Mouse (Mus musculus) mouse embryonic stem cell (cell line): Measurements from ENCODE around the gene Alkbh7.

Experiments used
- in situ Hi-C, 2 experiments: fragments of 300-500 bp; cut with MboI; formaldehyde crosslinking; loops; 1 replicate in 1 of 2; 3 replicates in 1 of 2; pipeline ENCODE4 v1.14.3; 2019 to 2020; ENCODE audit warnings: low sequenced_read_pairs in 2 of 2, low pct_unique_long_range_greater_than_20kb in 1 of 2, mixed read lengths in 1 of 2; ENCODE audit not compliant: unreplicated experiment in 1 of 2

The Alkbh7 gene

GRCm38 (mm10) chr17:56997029-56997667 is at the start of gene Alkbh7:
Alkbh7 (plus strand) TSS chr17:56997339.
- in situ Hi-C loops, result no loop called here

GRCm38 (mm10) chr17:56950915-56951314 is 46.2 kb upstream of the Alkbh7 start:
- in situ Hi-C loops, result no loop called here

DNA sequence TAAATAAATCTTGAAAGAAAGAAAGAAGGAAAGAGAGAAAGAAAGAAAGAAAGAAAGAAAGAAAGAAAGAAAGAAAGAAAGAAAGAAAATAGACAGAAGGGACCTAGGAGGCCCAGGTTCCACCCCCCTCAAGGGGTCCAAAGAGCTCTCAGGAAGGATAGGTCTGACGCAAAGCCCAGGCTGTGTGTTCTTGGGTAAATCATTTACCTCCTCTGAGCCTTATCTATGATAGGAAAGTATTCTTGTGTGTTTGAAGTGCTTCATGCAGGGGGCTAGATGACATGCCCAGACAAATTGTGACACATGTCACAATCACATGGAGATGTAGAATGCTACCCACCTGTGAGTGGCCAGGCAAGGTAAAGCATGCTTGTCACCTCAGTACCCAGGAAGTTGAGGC is 44.5 kb upstream of the Alkbh7 start:
- in situ Hi-C loops, result no loop called here

DNA sequence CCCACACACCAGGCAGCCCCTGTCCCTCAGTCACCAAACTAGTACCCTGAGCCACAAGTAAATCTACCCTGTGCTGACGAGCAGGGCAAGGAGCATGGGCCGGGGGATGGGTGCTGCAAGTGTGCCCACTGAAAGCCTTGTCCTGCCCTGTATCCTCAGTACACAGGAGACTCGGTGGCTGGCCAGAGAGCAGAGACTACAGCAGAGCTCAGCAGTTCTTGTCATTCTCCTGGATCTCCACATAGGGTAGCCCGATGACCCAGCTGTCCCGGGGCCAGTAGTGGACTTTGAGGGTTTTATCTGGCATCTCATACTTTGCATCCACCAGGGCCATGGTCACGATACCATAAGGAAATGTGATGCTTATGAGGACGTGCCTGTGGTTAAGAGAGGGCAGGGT is 42.3 kb upstream of the Alkbh7 start:
- in situ Hi-C loops, result no loop called here

DNA sequence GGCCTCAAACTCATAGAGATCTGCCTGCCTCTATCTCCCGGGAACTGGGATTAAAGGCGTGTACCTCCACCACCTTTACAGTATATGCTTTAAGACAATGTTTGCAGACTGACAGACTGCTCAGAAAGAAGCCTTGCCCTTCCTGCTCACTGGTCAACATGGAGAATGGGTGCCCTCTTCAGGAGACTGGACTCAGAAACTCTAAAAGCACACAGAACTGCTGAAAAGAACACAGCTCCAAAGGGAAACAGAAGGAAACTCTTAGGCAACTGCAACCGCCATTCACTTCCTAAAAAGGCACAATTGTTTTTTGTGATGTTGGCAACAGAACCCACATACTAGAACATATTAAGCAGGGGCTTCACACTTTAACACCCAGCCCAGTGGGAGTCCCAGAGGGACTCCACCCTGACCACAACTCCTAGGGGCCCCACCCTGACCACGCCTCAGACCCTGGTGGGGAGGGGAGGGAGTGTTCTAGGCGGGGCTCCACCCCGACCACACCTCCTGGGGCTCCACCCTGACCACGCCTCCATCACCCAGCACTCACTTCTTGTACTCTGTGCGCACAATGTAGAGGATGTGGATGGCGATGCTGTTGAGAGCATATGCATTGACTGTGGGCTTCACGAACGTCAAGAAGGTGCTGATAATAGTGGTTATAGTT is 39.2 kb upstream of the Alkbh7 start:
- in situ Hi-C loops, result no loop called here

GRCm38 (mm10) chr17:56958667-56959066 is 38.5 kb upstream of the Alkbh7 start:
- in situ Hi-C loops, result no loop called here

GRCm38 (mm10) chr17:56961880-56962279 is 35.3 kb upstream of the Alkbh7 start:
- in situ Hi-C loops, result no loop called here

- in situ Hi-C loops, result no loop called here
Observed at GRCm38 (mm10) chr17:56962642-56963405, 34.3 kb upstream of the Alkbh7 start.

GRCm38 (mm10) chr17:56963646-56964045 is 33.5 kb upstream of the Alkbh7 start:
- in situ Hi-C loops, result no loop called here

DNA sequence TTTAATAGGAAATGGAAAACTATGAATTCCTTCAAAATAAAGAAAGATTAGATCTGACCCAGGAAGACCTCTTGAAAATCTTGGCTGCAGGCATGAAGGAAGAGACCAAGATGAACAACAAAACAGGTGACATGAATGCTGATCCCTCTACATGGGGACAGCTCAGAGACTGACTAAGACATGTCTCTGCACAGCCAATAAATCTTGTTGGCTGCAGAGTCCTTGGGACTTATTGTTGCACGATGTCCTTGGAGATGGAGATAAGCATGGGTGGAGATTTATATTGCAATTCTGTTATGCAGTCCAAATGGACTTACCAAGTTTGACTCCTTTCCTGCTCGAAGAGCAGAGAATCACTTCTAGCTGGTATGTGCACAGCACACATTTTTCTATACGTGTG is 27.8 kb upstream of the Alkbh7 start:
- in situ Hi-C loops, result no loop called here

DNA sequence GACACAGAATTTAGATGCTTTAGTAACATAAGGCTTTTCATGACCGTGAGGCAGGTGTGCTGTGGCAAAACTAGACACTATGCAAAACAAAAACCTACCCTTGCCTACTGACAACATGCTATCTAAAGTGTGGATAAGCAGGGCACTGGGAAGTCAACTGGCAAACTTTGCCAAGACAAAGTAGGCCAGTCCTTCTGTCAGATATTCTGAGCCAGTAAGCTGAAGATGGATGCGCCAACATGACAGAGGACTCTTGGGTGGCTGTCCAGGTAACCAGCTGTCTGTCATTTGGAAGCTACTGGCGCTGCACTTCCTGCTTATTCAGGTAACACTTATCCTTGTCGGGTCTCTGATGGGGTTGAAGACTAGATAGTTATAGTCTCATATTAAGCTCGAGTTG is 27.1 kb upstream of the Alkbh7 start:
- in situ Hi-C loops, result no loop called here

GRCm38 (mm10) chr17:56973956-56974707 is 23.0 kb upstream of the Alkbh7 start:
- in situ Hi-C loops, result no loop called here

GRCm38 (mm10) chr17:56974708-56975240 is 22.4 kb upstream of the Alkbh7 start:
- in situ Hi-C loops, result no loop called here

DNA sequence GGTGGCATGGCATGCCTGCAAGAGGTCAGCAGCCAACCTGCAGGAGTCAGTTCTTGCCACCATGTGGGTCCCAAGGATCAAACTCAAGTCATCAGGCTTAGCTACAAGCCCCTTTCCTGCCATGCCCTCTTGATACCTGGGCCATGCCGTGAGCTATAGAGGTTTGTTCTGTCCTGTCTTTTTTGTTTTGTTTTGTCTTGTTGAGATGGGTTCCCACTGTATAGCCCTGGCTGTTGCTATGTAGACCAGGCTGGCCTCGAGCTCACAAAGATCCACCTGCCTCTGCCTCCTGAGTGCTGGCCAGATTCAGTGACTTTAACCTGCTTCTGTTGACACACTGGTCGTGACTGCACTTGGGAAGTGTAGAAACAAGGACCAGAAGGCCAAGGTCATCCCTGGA is 21.7 kb upstream of the Alkbh7 start:
- in situ Hi-C loops, result no loop called here

DNA sequence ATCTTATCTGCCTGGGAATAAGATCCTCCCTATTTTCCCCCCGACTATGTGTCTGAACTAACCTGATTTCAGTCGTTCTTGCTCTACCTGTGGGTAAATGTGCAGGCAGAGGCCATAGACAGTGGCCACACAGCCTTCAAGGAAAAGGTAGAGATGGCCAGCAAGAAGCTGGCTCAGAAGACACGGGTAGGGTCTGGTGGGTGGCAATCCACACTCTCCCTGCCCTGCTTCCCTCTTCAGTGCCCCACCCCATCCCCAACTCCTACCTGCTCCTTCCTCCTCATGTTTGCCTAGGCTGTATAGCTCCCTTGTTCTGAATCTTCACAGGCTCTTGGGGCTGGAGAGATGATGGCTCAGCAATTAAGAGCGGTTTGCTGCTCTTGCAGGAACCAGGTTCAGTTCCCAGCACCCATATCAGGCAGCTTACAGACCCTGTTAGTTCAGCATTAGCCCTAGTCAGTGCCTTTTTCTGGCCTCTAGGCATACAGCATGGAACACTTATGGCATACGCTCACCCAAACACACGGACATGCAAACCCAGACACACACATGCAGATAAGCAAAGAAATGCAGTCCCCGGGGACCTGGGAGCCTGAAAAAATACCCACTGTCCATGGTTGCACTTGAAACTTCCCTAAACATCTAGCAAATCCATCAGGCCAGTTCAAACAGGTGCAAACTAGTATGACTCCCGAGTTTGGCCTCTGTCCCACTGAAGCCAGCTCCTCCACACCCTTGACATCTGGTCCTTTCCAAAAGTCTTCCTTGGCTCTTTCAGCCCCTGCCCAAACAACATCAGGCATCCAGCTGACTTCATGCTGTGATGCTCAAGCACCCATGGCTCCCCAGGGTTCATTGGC is 20.4 kb upstream of the Alkbh7 start:
- in situ Hi-C loops, result no loop called here

DNA sequence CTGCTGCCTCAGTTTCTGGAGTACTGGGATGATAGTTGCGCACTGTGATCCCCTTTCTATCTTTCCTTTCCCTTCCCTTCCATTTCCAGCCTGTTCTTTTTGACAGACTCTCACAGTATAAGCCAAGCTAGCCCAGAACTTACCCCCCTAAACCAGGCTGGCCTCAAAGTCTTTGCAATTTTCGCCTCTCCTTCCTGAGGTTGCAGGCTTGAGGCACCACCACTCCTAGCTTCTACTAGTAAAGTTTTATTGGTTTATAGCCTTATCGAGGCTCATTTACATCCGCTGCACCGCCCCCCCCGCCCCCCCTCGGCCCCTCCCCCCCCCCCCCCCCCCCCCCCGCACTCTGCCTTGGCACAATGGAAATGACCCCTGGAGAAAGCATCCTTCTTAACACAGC is 17.6 kb upstream of the Alkbh7 start:
- in situ Hi-C loops, result no loop called here

DNA sequence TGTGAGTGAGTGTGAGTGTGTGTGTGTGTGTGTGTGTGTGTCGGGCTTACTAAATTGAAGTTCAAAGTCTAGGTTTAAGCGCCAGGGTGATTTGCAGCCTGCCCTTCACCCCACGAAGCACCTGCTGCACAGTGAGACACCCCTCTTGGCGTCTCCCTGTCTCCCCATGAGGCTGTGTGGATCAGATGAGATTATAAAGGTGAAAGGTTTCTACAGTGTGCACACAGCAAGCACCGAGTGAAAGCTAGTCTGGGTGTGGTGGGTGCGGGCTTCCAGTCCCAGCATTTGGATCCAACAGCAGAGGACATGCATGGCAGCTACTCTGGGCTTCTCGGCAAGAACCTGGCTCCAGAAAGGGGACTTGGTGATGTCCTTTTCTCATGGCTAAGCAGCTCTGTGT is 16.1 kb upstream of the Alkbh7 start:
- in situ Hi-C loops, result no loop called here

DNA sequence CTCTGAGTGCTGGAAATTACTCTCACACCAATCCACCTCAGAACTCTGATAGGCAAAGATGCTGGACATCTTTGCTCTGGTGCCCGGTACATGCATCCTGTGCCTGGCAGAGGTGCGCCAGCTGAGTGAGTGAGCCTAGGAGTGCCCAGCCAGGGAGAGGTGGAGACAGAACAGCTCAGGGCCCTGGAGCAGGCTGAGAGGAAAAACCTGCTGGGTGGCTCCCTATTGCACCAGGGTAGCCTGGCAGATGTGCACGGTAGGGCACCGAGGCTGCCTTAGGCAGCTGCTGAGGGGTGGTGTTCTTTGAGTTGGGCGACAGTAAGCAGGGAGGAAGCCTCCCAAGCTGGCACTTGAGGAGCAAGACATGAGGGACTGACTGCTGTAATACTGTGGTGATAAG is 15.1 kb upstream of the Alkbh7 start, which contains the start of gene Acer1:
Gene Acer1, minus strand, starts transcription at position 114 of the 400 bp plus-strand sequence.
- in situ Hi-C loops, result no loop called here
